Mouse (Mus musculus) limb, embryonic 11.5 days (tissue): Measurements from ENCODE around the gene Tifa. TPM values are rescaled to one million over a fixed set of nuclear protein-coding genes. Genes with fewer than 3 reads are reported as not detected.

Experiments
- ATAC-seq: fragments of 200-750 bp; cut with Nextera tagmentation; 2 replicates; pipeline ENCODE4 v1.8.0; 2017; ENCODE audit warnings: low read depth; ENCODE audit not compliant: insufficient number of reproducible peaks, low FRiP score, low TSS enrichment
- DNase-seq: peaks from one replicate; pipeline ENCODE4 v3.0.0-alpha.2; 2015; ENCODE audit warnings: low spot score
- H3K27ac ChIP-seq: fragments of 300-500 bp; sonication (generic); replicated peaks from 2 replicates; pipeline ENCODE4 v1.5.1; 2014; ENCODE audit warnings: low read depth, mild to moderate bottlenecking, low read length
- H3K27me3 ChIP-seq: fragments of 300-500 bp; sonication (generic); 2 replicates; pipeline ENCODE4 v1.6.1; 2014; ENCODE audit warnings: mild to moderate bottlenecking, low read length, mixed read lengths; ENCODE audit not compliant: control insufficient read depth, insufficient read depth
- H3K36me3 ChIP-seq: fragments of 300-500 bp; sonication (generic); 2 replicates; pipeline ENCODE4 v1.6.1; 2014; ENCODE audit warnings: mild to moderate bottlenecking, low read length, moderate library complexity, mixed read lengths; ENCODE audit not compliant: control insufficient read depth, insufficient read depth
- H3K4me1 ChIP-seq: fragments of 300-500 bp; sonication (generic); 2 replicates; pipeline ENCODE4 v1.6.1; 2014; ENCODE audit warnings: low read length, mixed read lengths; ENCODE audit not compliant: control insufficient read depth, insufficient read depth
- H3K4me2 ChIP-seq: fragments of 300-500 bp; sonication (generic); 2 replicates; pipeline ENCODE4 v1.6.1; 2014; ENCODE audit warnings: low read depth, mild to moderate bottlenecking, moderate library complexity; ENCODE audit not compliant: severe bottlenecking
- H3K4me3 ChIP-seq: fragments of 300-500 bp; sonication (generic); 2 replicates; pipeline ENCODE4 v1.5.1; 2014; ENCODE audit warnings: low read depth, low read length
- H3K9ac ChIP-seq: fragments of 300-500 bp; sonication (generic); 2 replicates; pipeline ENCODE4 v1.6.1; 2014; ENCODE audit warnings: mild to moderate bottlenecking, low read length
- H3K9me3 ChIP-seq: fragments of 300-500 bp; sonication (generic); 2 replicates; pipeline ENCODE4 v1.6.1; 2016; ENCODE audit warnings: low read length; ENCODE audit not compliant: control insufficient read depth
- WGBS: fragments of 180-500 bp; shearing (Covaris S2); extraction: QIAGEN DNeasy Blood & Tissue Kit; methylation state at CpG from one replicate; pipeline ENCODE4 v1.1.7; 2014; 5-methylcytosine and 5-hydroxymethylcytosine counted together
- polyA plus RNA-seq: library from polyadenylated mRNA; unstranded; fragments of >200 nt; fragmentation: Nextera tagmentation; extraction: Ambion mirVana; gene quantifications from 2 replicates; pipeline ENCODE4 v1.2.1, GENCODE M21; 2014

Tifa gene
- polyA plus RNA-seq, 1 experiment from 2014 or later: 2.0 TPM

GRCm38 (mm10) chr3:127837154-127837865, 47.7 kb downstream of the Tifa start, which contains the start of gene Ap1ar:
Gene Ap1ar (minus strand): TSS chr3:127837523.
- peak; percentile 97 for ATAC-seq
- under 1% methylated on average over 61 of the region's 89 CpGs for WGBS

GRCm38 (mm10) chr3:127837972-127838644, 48.5 kb downstream of the Tifa start:
- Histone ChIP-seq H3K9ac (peak overlapping the region; percentile 88), H3K36me3 (no peaks in the 10 kb centered on the region), H3K27me3 (no peaks in the 10 kb centered on the region), H3K4me2 (peak overlapping the region; percentile 84), H3K4me3 (peak overlapping the region; percentile 91), H3K27ac (peak overlapping the region; percentile 81; the same call in 1 of the 2 replicates), H3K4me1 (peaks cover 8% of the 10 kb centered on the region; the same call in 1 of the 2 replicates), H3K9me3 (no peaks in the 10 kb centered on the region)
- WGBS: 32% methylated on average over 8 of the region's 8 CpGs
- DNase-seq (no peak), ATAC-seq (no peak)

More at GRCm38 (mm10) chr3:127837154-127837865, 47.7 kb downstream of the Tifa start, which contains the start of gene Ap1ar:
- peak; percentile 99 for DNase-seq
- H3K27me3 ChIP-seq: no peaks in the 10 kb centered on the region
- no peaks in the 10 kb centered on the region for H3K36me3 ChIP-seq
- H3K4me3 ChIP-seq: peak within 1 kb of the TSS; percentile 91
- peak within 1 kb of the TSS; percentile 88 for H3K9ac ChIP-seq
- no peaks in the 10 kb centered on the region for H3K9me3 ChIP-seq
- H3K4me1 ChIP-seq: peaks cover 8% of the 10 kb centered on the region; the same call in 1 of the 2 replicates
- peak within 1 kb of the TSS; percentile 81 for H3K27ac ChIP-seq
- peak within 1 kb of the TSS; percentile 84 for H3K4me2 ChIP-seq

GRCm38 (mm10) chr3:127841926-127842325, 52.3 kb downstream of the Tifa start:
- Histone ChIP-seq H3K36me3 (no peaks in the 10 kb centered on the region), H3K4me3 (no peak overlapping the region), H3K9me3 (no peaks in the 10 kb centered on the region), H3K4me1 (no peaks in the 10 kb centered on the region), H3K9ac (no peak overlapping the region), H3K4me2 (no peak overlapping the region), H3K27ac (no peak overlapping the region), H3K27me3 (no peaks in the 10 kb centered on the region)
- 86% methylated on average over 8 of the region's 8 CpGs for WGBS
- no peak for DNase-seq
- ATAC-seq: no peak

GRCm38 (mm10) chr3:127843324-127843940, 53.8 kb downstream of the Tifa start:
- DNase-seq (no peak), ATAC-seq (no peak)
- H3K27me3 ChIP-seq: no peaks in the 10 kb centered on the region
- 73% methylated on average over 2 of the region's 2 CpGs for WGBS
- no peaks in the 10 kb centered on the region for H3K9me3 ChIP-seq
- no peaks in the 10 kb centered on the region for H3K4me1 ChIP-seq
- no peak overlapping the region for H3K9ac ChIP-seq
- H3K36me3 ChIP-seq: no peaks in the 10 kb centered on the region
- H3K27ac ChIP-seq: no peak overlapping the region
- no peak overlapping the region for H3K4me3 ChIP-seq
- H3K4me2 ChIP-seq: no peak overlapping the region

GRCm38 (mm10) chr3:127843941-127844327, 54.3 kb downstream of the Tifa start:
- no peak overlapping the region for H3K4me3 ChIP-seq
- WGBS: 87% methylated on average over 5 of the region's 5 CpGs
- ATAC-seq (no peak), DNase-seq (no peak)
- no peaks in the 10 kb centered on the region for H3K4me1 ChIP-seq
- H3K27me3 ChIP-seq: no peaks in the 10 kb centered on the region
- H3K27ac ChIP-seq: no peak overlapping the region
- no peak overlapping the region for H3K9ac ChIP-seq
- H3K36me3 ChIP-seq: no peaks in the 10 kb centered on the region
- no peak overlapping the region for H3K4me2 ChIP-seq
- no peaks in the 10 kb centered on the region for H3K9me3 ChIP-seq

- Histone ChIP-seq H3K9ac (no peak overlapping the region), H3K9me3 (no peaks in the 10 kb centered on the region), H3K27me3 (no peaks in the 10 kb centered on the region), H3K4me1 (no peaks in the 10 kb centered on the region), H3K36me3 (no peaks in the 10 kb centered on the region), H3K27ac (no peak overlapping the region), H3K4me2 (no peak overlapping the region), H3K4me3 (no peak overlapping the region)
- DNase-seq (no peak), ATAC-seq (no peak)
- WGBS: 90% methylated on average over 11 of the region's 11 CpGs
These were observed 58.6 kb downstream of the Tifa start for GRCm38 (mm10) chr3:127848088-127848808.

- H3K4me2 ChIP-seq: no peak overlapping the region
- DNase-seq: no peak
- no peak overlapping the region for H3K9ac ChIP-seq
- H3K4me1 ChIP-seq: 0 out of 2 replicates have a peak, but pooled peaks cover 4% of the 10 kb centered on the region
- H3K36me3 ChIP-seq: no peaks in the 10 kb centered on the region
- H3K27ac ChIP-seq: no peak overlapping the region
- no peaks in the 10 kb centered on the region for H3K27me3 ChIP-seq
- 84% methylated on average over 5 of the region's 5 CpGs for WGBS
- H3K9me3 ChIP-seq: no peaks in the 10 kb centered on the region
- H3K4me3 ChIP-seq: no peak overlapping the region
- ATAC-seq: no peak
These were observed 60.3 kb downstream of the Tifa start for GRCm38 (mm10) chr3:127849922-127850321.
